In genomic region chr10:19781365-19781764, GRCm38 (mm10) we compare ENCODE assay signal across 9 mouse cellular contexts.
DNase-seq lines count a peak whose midpoint lies in the region; ATAC-seq lines count a peak whose summit lies in the region.
"Had no signal": no experiment of that assay in that cellular context is flagged by ENCODE, and none has a peak within 500 bp of the region (broad histone marks: within the 10 kb centered on the region; RNA-seq: fewer than 3 reads in every experiment).

No protein-coding gene starts in this region.

- DNase-seq in heart, adult 18-20 months = peak; percentile 2 to 50
- DNase-seq in ovary, postnatal 14 days (ENCODE audit: low spot score) = peak; percentile 4
- DNase-seq in ovary, adult 18-20 months (ENCODE audit: low spot score) = no peak
- DNase-seq in adrenal gland, postnatal 14 days = peak; percentile 74
- DNase-seq in lung, adult 18-20 months = peak; percentile 14 to 38
- peak; percentile 72 for DNase-seq in testis, postnatal 10 days (ENCODE audit: low spot score)
- DNase-seq in Muller cell, postnatal 12 days (ENCODE audit: inconsistent ontology term) = no peak

- H3K9ac ChIP-seq in heart, embryonic 12.5 days = no peak overlapping the region
- H3K9ac ChIP-seq: neural tube, embryonic 13.5 days had no signal

- no peaks in the 10 kb centered on the region for H3K36me3 ChIP-seq in heart, embryonic 12.5 days
- H3K36me3 ChIP-seq: neural tube, embryonic 13.5 days had no signal

- H3K4me3 ChIP-seq in heart, embryonic 12.5 days = no peak overlapping the region
- H3K4me3 ChIP-seq: neural tube, embryonic 13.5 days had no signal

- H3K4me2 ChIP-seq in heart, embryonic 12.5 days = no peak overlapping the region
- H3K4me2 ChIP-seq: neural tube, embryonic 13.5 days had no signal

- no peaks in the 10 kb centered on the region for H3K27me3 ChIP-seq in heart, embryonic 12.5 days (replicated peaks)
- H3K27me3 ChIP-seq: neural tube, embryonic 13.5 days had no signal

- WGBS in heart, embryonic 12.5 days = 82% methylated on average over 5 of the region's 5 CpGs

- no peaks in the 10 kb centered on the region for H3K9me3 ChIP-seq in heart, embryonic 12.5 days (replicated peaks)
- H3K9me3 ChIP-seq: neural tube, embryonic 13.5 days had no signal

- peaks cover 8% of the 10 kb centered on the region; the same call in 1 of the 2 replicates for H3K4me1 ChIP-seq in heart, embryonic 12.5 days (replicated peaks)
- H3K4me1 ChIP-seq: neural tube, embryonic 13.5 days had no signal

- no peak overlapping the region for H3K27ac ChIP-seq in heart, embryonic 12.5 days (ENCODE audit: poor library complexity, severe bottlenecking)
- H3K27ac ChIP-seq: neural tube, embryonic 13.5 days had no signal

- ATAC-seq in heart, embryonic 12.5 days (ENCODE audit: insufficient number of reproducible peaks, low FRiP score) = no peak

Comparison
In these comparisons a context has a peak if more than half of its experiments do, and no peak if none do; other contexts are left out.
1. DNase-seq: peak in heart, adult 18-20 months (2 of 2), ovary, postnatal 14 days (single experiment), adrenal gland, postnatal 14 days (single experiment), lung, adult 18-20 months (2 of 2) and testis, postnatal 10 days (single experiment); none in ovary, adult 18-20 months (single experiment) and Muller cell, postnatal 12 days (single experiment).